Mouse (Mus musculus): ENCODE results near the gene Rusc2. TPM values are rescaled to one million over a fixed set of nuclear protein-coding genes. Genes with fewer than 3 reads are reported as not detected.

The Rusc2 gene
- polyA plus RNA-seq, 1 experiment from 2014 or later: 9.6 TPM

- peak overlapping the region; percentile 32; the same call in 1 of the 2 replicates for H3K4me2 ChIP-seq (ENCODE audit: low read length)
- ATAC-seq (replicated peaks; ENCODE audit: low FRiP score, low read depth) (peak; percentile 35; the same call in 1 of the 2 replicates), DNase-seq (ENCODE audit: low spot score) (no peak)
- no peaks in the 10 kb centered on the region for H3K9me3 ChIP-seq (replicated peaks; ENCODE audit: low read length)
- no peaks in the 10 kb centered on the region; the same call in 1 of the 2 replicates for H3K4me1 ChIP-seq (replicated peaks; ENCODE audit: insufficient read depth, low read length)
- peak overlapping the region; percentile 1; the same call in 1 of the 2 replicates for H3K9ac ChIP-seq (ENCODE audit: low read depth, low read length)
- no peak overlapping the region for H3K4me3 ChIP-seq (replicated peaks; ENCODE audit: low read depth, low read length)
- H3K27ac ChIP-seq: no peak overlapping the region
- WGBS: 40% methylated on average over 16 of the region's 16 CpGs
- TF ChIP-seq CTCF (IDR thresholded peaks at IDR 0.05; ENCODE audit: low read depth): no peak
- H3K36me3 ChIP-seq (ENCODE audit: insufficient read depth, low read length): peaks cover 23% of the 10 kb centered on the region
- no peaks in the 10 kb centered on the region for H3K27me3 ChIP-seq (ENCODE audit: insufficient read depth, low read length)
Measured at GRCm38 (mm10) chr4:43428180-43428861, 46.5 kb downstream of the Rusc2 start.

GRCm38 (mm10) chr4:43428946-43429345 lies 47.2 kb downstream of the Rusc2 start, which contains the start of gene Fam166b:
Fam166b (minus strand) TSS chr4:43429134.
- no peak within 1 kb of the TSS for H3K4me3 ChIP-seq (replicated peaks; ENCODE audit: low read depth, low read length)
- no peak within 1 kb of the TSS for H3K27ac ChIP-seq
- no peaks in the 10 kb centered on the region; the same call in 1 of the 2 replicates for H3K4me1 ChIP-seq (replicated peaks; ENCODE audit: insufficient read depth, low read length)
- H3K4me2 ChIP-seq (ENCODE audit: low read length): peak within 1 kb of the TSS; percentile 32; the same call in 1 of the 2 replicates
- peaks cover 19% of the 10 kb centered on the region for H3K36me3 ChIP-seq (ENCODE audit: insufficient read depth, low read length)
- peak; percentile 21; the same call in 1 of the 2 replicates for ATAC-seq (replicated peaks; ENCODE audit: low FRiP score, low read depth)
- H3K9me3 ChIP-seq (replicated peaks; ENCODE audit: low read length): no peaks in the 10 kb centered on the region
- peak within 1 kb of the TSS; percentile 1; the same call in 1 of the 2 replicates for H3K9ac ChIP-seq (ENCODE audit: low read depth, low read length)
- H3K27me3 ChIP-seq (ENCODE audit: insufficient read depth, low read length): no peaks in the 10 kb centered on the region
- WGBS: 13% methylated on average over 10 of the region's 10 CpGs
- DNase-seq (ENCODE audit: low spot score): peak; percentile 46
- TF ChIP-seq CTCF (IDR thresholded peaks at IDR 0.05; ENCODE audit: low read depth): no peak

GRCm38 (mm10) chr4:43431690-43432089 lies 49.9 kb downstream of the Rusc2 start:
- no peak overlapping the region for H3K27ac ChIP-seq
- 1% methylated on average over 4 of the region's 4 CpGs for WGBS
- no peaks in the 10 kb centered on the region for H3K27me3 ChIP-seq (ENCODE audit: insufficient read depth, low read length)
- H3K9ac ChIP-seq (ENCODE audit: low read depth, low read length): no peak overlapping the region
- peaks cover 1% of the 10 kb centered on the region; the same call in 1 of the 2 replicates for H3K36me3 ChIP-seq (ENCODE audit: insufficient read depth, low read length)
- ATAC-seq (replicated peaks; ENCODE audit: low FRiP score, low read depth) (0 out of 2 replicates have a peak, but pooled peaks have one; percentile 35), DNase-seq (ENCODE audit: low spot score) (peak; percentile 97)
- no peak overlapping the region for H3K4me2 ChIP-seq (ENCODE audit: low read length)
- H3K4me3 ChIP-seq (replicated peaks; ENCODE audit: low read depth, low read length): no peak overlapping the region
- H3K9me3 ChIP-seq (replicated peaks; ENCODE audit: low read length): no peaks in the 10 kb centered on the region
- no peaks in the 10 kb centered on the region; the same call in 1 of the 2 replicates for H3K4me1 ChIP-seq (replicated peaks; ENCODE audit: insufficient read depth, low read length)
- peak; percentile 95 for TF ChIP-seq CTCF (IDR thresholded peaks at IDR 0.05; ENCODE audit: low read depth)

GRCm38 (mm10) chr4:43432832-43433231 lies 51.1 kb downstream of the Rusc2 start:
- Histone ChIP-seq H3K4me2 (ENCODE audit: low read length) (no peak overlapping the region), H3K4me3 (replicated peaks; ENCODE audit: low read depth, low read length) (no peak overlapping the region), H3K27ac (no peak overlapping the region), H3K27me3 (ENCODE audit: insufficient read depth, low read length) (no peaks in the 10 kb centered on the region), H3K36me3 (ENCODE audit: insufficient read depth, low read length) (no peaks in the 10 kb centered on the region), H3K9me3 (replicated peaks; ENCODE audit: low read length) (no peaks in the 10 kb centered on the region), H3K9ac (ENCODE audit: low read depth, low read length) (no peak overlapping the region), H3K4me1 (replicated peaks; ENCODE audit: insufficient read depth, low read length) (no peaks in the 10 kb centered on the region; the same call in 1 of the 2 replicates)
- no peak for DNase-seq (ENCODE audit: low spot score)
- no peak for TF ChIP-seq CTCF (IDR thresholded peaks at IDR 0.05; ENCODE audit: low read depth)
- WGBS: 82% methylated on average over 1 of the region's 1 CpGs
- ATAC-seq (replicated peaks; ENCODE audit: low FRiP score, low read depth): no peak

GRCm38 (mm10) chr4:43441639-43442038 lies 59.9 kb downstream of the Rusc2 start, which contains the start of gene Tesk1:
Tesk1 (plus strand) TSS chr4:43441939.
- H3K4me3 ChIP-seq (replicated peaks; ENCODE audit: low read depth, low read length): peak within 1 kb of the TSS; percentile 79
- H3K9ac ChIP-seq (ENCODE audit: low read depth, low read length): peak within 1 kb of the TSS; percentile 97
- no peak for DNase-seq (ENCODE audit: low spot score)
- H3K27me3 ChIP-seq (ENCODE audit: insufficient read depth, low read length): no peaks in the 10 kb centered on the region
- peaks cover 12% of the 10 kb centered on the region for H3K36me3 ChIP-seq (ENCODE audit: insufficient read depth, low read length)
- no peak for TF ChIP-seq CTCF (IDR thresholded peaks at IDR 0.05; ENCODE audit: low read depth)
- no peaks in the 10 kb centered on the region for H3K9me3 ChIP-seq (replicated peaks; ENCODE audit: low read length)
- peaks cover 8% of the 10 kb centered on the region; the same call in 1 of the 2 replicates for H3K4me1 ChIP-seq (replicated peaks; ENCODE audit: insufficient read depth, low read length)
- peak within 1 kb of the TSS; percentile 97 for H3K4me2 ChIP-seq (ENCODE audit: low read length)
- no peak for ATAC-seq (replicated peaks; ENCODE audit: low FRiP score, low read depth)
- peak within 1 kb of the TSS; percentile 96 for H3K27ac ChIP-seq
- 31% methylated on average over 4 of the region's 4 CpGs for WGBS

GRCm38 (mm10) chr4:43442044-43442443 lies 60.3 kb downstream of the Rusc2 start:
- WGBS: under 1% methylated on average over 33 of the region's 33 CpGs

More at GRCm38 (mm10) chr4:43442044-43442443, 60.3 kb downstream of the Rusc2 start:
- peaks cover 8% of the 10 kb centered on the region; the same call in 1 of the 2 replicates for H3K4me1 ChIP-seq (replicated peaks; ENCODE audit: insufficient read depth, low read length)
- H3K27ac ChIP-seq: peak overlapping the region; percentile 96
- no peaks in the 10 kb centered on the region for H3K27me3 ChIP-seq (ENCODE audit: insufficient read depth, low read length)
- H3K36me3 ChIP-seq (ENCODE audit: insufficient read depth, low read length): peaks cover 16% of the 10 kb centered on the region
- peak overlapping the region; percentile 79 for H3K4me3 ChIP-seq (replicated peaks; ENCODE audit: low read depth, low read length)
- DNase-seq (ENCODE audit: low spot score) (peak; percentile 99), ATAC-seq (replicated peaks; ENCODE audit: low FRiP score, low read depth) (peak; percentile 94)
- peak overlapping the region; percentile 97 for H3K4me2 ChIP-seq (ENCODE audit: low read length)
- peak; percentile 99 for TF ChIP-seq CTCF (IDR thresholded peaks at IDR 0.05; ENCODE audit: low read depth)
- peak overlapping the region; percentile 97 for H3K9ac ChIP-seq (ENCODE audit: low read depth, low read length)
- no peaks in the 10 kb centered on the region for H3K9me3 ChIP-seq (replicated peaks; ENCODE audit: low read length)

Data from kidney, postnatal 0 days (tissue).